24 mouse cellular contexts compared by ENCODE assay signal in genomic region chr7:35106614-35107013, GRCm38 (mm10).
"Had no signal": no experiment of that assay in that cellular context is flagged by ENCODE, and none has a peak within 500 bp of the region (broad histone marks: within the 10 kb centered on the region; RNA-seq: fewer than 3 reads in every experiment).

No protein-coding gene starts in this region.

- H3K27me3 ChIP-seq: heart, embryonic 13.5 days; heart, embryonic 15.5 days; hindbrain, embryonic 12.5 days; intestine, embryonic 15.5 days; limb, embryonic 13.5 days; limb, embryonic 15.5 days had no signal

- H3K36me3 ChIP-seq: heart, embryonic 10.5 days; heart, embryonic 13.5 days; heart, embryonic 15.5 days; hindbrain, embryonic 12.5 days; intestine, embryonic 15.5 days; limb, embryonic 13.5 days; limb, embryonic 15.5 days had no signal

- H3K4me1 ChIP-seq: heart, embryonic 15.5 days; hindbrain, embryonic 12.5 days; limb, embryonic 13.5 days; limb, embryonic 15.5 days had no signal

- ATAC-seq: hindbrain, embryonic 16.5 days; inflammation-experienced regulatory T-cells, adult 6 months; intestine, postnatal 0 days had no signal

- DNase-seq: gastrocnemius, adult 2 months; gastrocnemius, postnatal 10 days; gastrocnemius, postnatal 25 days; heart, postnatal 14 days; heart, postnatal 36 days; kidney, adult 18-20 months; kidney, adult 8-10 months; kidney, postnatal 10 days; kidney, postnatal 25 days; kidney, postnatal 4 days; layer of hippocampus, postnatal 36 days; left cerebral cortex, postnatal 4 days had no signal

- H3K4me3 ChIP-seq: gastrocnemius, adult 2 months; heart, embryonic 10.5 days; heart, embryonic 13.5 days; heart, embryonic 15.5 days; hindbrain, embryonic 12.5 days; intestine, embryonic 15.5 days; layer of hippocampus, adult 2 months; limb, embryonic 13.5 days; limb, embryonic 15.5 days had no signal

- H3K9ac ChIP-seq: heart, embryonic 13.5 days; heart, embryonic 15.5 days; hindbrain, embryonic 12.5 days; hindbrain, embryonic 14.5 days; intestine, embryonic 15.5 days; limb, embryonic 13.5 days; limb, embryonic 15.5 days had no signal

- H3K4me2 ChIP-seq: heart, embryonic 13.5 days; heart, embryonic 15.5 days; hindbrain, embryonic 12.5 days; hindbrain, embryonic 14.5 days; intestine, embryonic 15.5 days; limb, embryonic 13.5 days; limb, embryonic 15.5 days had no signal

- H3K27ac ChIP-seq: gastrocnemius, adult 2 months; heart, embryonic 10.5 days; heart, embryonic 13.5 days; heart, embryonic 15.5 days; hindbrain, embryonic 12.5 days; hindbrain, embryonic 14.5 days; intestine, embryonic 15.5 days; layer of hippocampus, adult 2 months; limb, embryonic 13.5 days; limb, embryonic 15.5 days had no signal

- H3K9me3 ChIP-seq: heart, embryonic 10.5 days; heart, embryonic 13.5 days; heart, embryonic 15.5 days; intestine, embryonic 15.5 days; limb, embryonic 15.5 days had no signal
